Mouse (Mus musculus): ENCODE measurements around the gene Ncaph. TPM values are rescaled to one million over a fixed set of nuclear protein-coding genes. Genes with fewer than 3 reads are reported as not detected.
"Not testable (repeated sequence)": the region's sequence is repeated elsewhere in the genome, so short reads cannot be mapped to it uniquely, and the experiment has no call there.

The Ncaph gene
- polyA plus RNA-seq, 1 experiment, result 18.5 TPM

GRCm38 (mm10) chr2:127080591-127081218 is 53.0 kb downstream of the Ncaph start:
- no peak for TF ChIP-seq POLR2A (IDR thresholded peaks at IDR 0.05; ENCODE audit: borderline replicate concordance, extremely low read depth, insufficient read depth, insufficient read length, poor library complexity, severe bottlenecking)
- no peak for TF ChIP-seq CTCF (IDR thresholded peaks at IDR 0.05; ENCODE audit: borderline replicate concordance, extremely low read depth, insufficient read depth, insufficient read length)
- DNase-seq (ENCODE audit: low read depth), result no peak

- no peak for DNase-seq (ENCODE audit: low read depth)
- TF ChIP-seq CTCF (IDR thresholded peaks at IDR 0.05; ENCODE audit: borderline replicate concordance, extremely low read depth, insufficient read depth, insufficient read length), result no peak
- no peak for TF ChIP-seq POLR2A (IDR thresholded peaks at IDR 0.05; ENCODE audit: borderline replicate concordance, extremely low read depth, insufficient read depth, insufficient read length, poor library complexity, severe bottlenecking)
Measured at GRCm38 (mm10) chr2:127079881-127080590, 53.7 kb downstream of the Ncaph start.

DNA sequence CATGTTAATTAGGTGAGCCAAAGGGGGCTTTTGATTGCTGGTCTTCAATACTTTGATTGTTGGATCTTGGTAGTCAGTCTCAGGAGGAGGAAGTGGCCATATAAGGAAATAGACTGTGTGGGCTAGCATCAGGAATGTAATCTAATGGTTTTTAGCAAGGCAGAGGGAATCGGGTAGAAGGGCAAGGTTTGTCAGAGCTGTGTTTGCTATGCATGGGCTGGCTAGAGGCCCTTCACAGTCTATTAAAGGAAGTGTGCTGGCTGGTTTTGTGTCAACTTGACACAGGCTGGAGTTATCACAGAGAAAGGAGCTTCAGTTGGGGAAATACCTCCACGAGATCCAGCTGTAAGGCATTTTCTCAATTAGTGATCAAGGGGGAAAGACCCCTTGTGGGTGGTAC is 54.7 kb downstream of the Ncaph start:
- DNase-seq (ENCODE audit: low read depth), result not testable (repeated sequence)

- DNase-seq (ENCODE audit: low read depth), result no peak
- TF ChIP-seq CTCF (IDR thresholded peaks at IDR 0.05; ENCODE audit: borderline replicate concordance, extremely low read depth, insufficient read depth, insufficient read length) (no peak), POLR2A (IDR thresholded peaks at IDR 0.05; ENCODE audit: borderline replicate concordance, extremely low read depth, insufficient read depth, insufficient read length, poor library complexity, severe bottlenecking) (no peak)
Measured at GRCm38 (mm10) chr2:127077611-127078010, 56.1 kb downstream of the Ncaph start.

GRCm38 (mm10) chr2:127074116-127074515 is 59.6 kb downstream of the Ncaph start:
- no peak for DNase-seq (ENCODE audit: low read depth)
- no peak for TF ChIP-seq CTCF (IDR thresholded peaks at IDR 0.05; ENCODE audit: borderline replicate concordance, extremely low read depth, insufficient read depth, insufficient read length)
- TF ChIP-seq POLR2A (IDR thresholded peaks at IDR 0.05; ENCODE audit: borderline replicate concordance, extremely low read depth, insufficient read depth, insufficient read length, poor library complexity, severe bottlenecking), result no peak

DNA sequence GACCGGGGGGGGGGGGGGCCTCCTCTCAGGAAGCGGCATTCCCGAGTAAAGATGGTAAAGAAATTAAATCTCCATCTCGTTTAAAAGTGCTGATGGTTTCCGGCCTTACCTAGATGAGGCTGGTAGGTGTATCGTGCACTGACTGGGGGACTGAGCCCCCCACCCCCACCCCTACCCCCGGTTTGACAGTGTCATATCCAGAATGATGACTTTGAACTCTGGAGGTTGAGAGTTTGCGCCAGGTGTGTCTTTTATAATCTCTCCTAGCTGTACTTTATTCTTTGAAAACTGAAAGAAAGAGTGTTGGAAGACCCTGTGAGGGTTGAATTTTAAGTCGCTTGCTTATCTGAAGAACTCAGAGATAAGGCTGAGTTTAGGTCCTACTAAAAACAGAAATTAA is 62.9 kb downstream of the Ncaph start:
- peak; percentile 1 for DNase-seq (ENCODE audit: low read depth)
- TF ChIP-seq CTCF (IDR thresholded peaks at IDR 0.05; ENCODE audit: borderline replicate concordance, extremely low read depth, insufficient read depth, insufficient read length) (no peak), POLR2A (IDR thresholded peaks at IDR 0.05; ENCODE audit: borderline replicate concordance, extremely low read depth, insufficient read depth, insufficient read length, poor library complexity, severe bottlenecking) (no peak)

GRCm38 (mm10) chr2:127070435-127070841 is 63.3 kb downstream of the Ncaph start, which contains the start of gene Blvra:
Gene Blvra, plus strand, starts transcription at chr2:127070665.
- TF ChIP-seq CTCF (IDR thresholded peaks at IDR 0.05; ENCODE audit: borderline replicate concordance, extremely low read depth, insufficient read depth, insufficient read length) (0 out of 2 replicates have a peak, but pooled peaks have one; percentile 8), POLR2A (IDR thresholded peaks at IDR 0.05; ENCODE audit: borderline replicate concordance, extremely low read depth, insufficient read depth, insufficient read length, poor library complexity, severe bottlenecking) (peak; percentile 57; the same call in 1 of the 2 replicates)
- peak; percentile 97 for DNase-seq (ENCODE audit: low read depth)

- TF ChIP-seq POLR2A (IDR thresholded peaks at IDR 0.05; ENCODE audit: borderline replicate concordance, extremely low read depth, insufficient read depth, insufficient read length, poor library complexity, severe bottlenecking) (no peak), CTCF (IDR thresholded peaks at IDR 0.05; ENCODE audit: borderline replicate concordance, extremely low read depth, insufficient read depth, insufficient read length) (no peak)
- no peak for DNase-seq (ENCODE audit: low read depth)
Measured at GRCm38 (mm10) chr2:127069781-127070434, 63.8 kb downstream of the Ncaph start.

DNA sequence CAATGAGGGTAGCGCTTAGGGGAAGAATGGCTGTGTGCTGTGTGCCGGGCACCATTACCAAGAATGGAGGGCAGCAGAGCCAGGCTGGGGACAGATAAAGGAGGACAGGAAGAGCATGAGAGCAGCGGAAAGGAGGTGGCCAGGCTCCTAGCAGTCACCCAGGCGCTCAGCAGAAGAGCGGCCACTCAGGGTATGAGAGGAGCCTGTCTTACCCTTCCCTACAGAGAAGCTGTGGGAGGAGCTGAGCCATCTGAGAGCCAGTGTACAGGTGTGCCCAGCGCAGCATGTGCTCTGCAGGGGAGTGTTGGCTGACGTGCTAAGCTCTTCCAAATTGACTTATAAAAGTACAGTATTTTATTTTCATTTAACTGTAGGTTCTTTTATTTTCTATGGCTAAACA is 64.9 kb downstream of the Ncaph start:
- TF ChIP-seq CTCF (IDR thresholded peaks at IDR 0.05; ENCODE audit: borderline replicate concordance, extremely low read depth, insufficient read depth, insufficient read length) (no peak), POLR2A (IDR thresholded peaks at IDR 0.05; ENCODE audit: borderline replicate concordance, extremely low read depth, insufficient read depth, insufficient read length, poor library complexity, severe bottlenecking) (no peak)
- DNase-seq (ENCODE audit: low read depth), result no peak

GRCm38 (mm10) chr2:127061471-127061870 is 72.3 kb downstream of the Ncaph start:
- DNase-seq (ENCODE audit: low read depth), result no peak
- TF ChIP-seq CTCF (IDR thresholded peaks at IDR 0.05; ENCODE audit: borderline replicate concordance, extremely low read depth, insufficient read depth, insufficient read length), result no peak
- TF ChIP-seq POLR2A (IDR thresholded peaks at IDR 0.05; ENCODE audit: borderline replicate concordance, extremely low read depth, insufficient read depth, insufficient read length, poor library complexity, severe bottlenecking), result no peak

Other genes starting within 250 kb of the Ncaph start
- gene Sppl2a, start 200.7 kb downstream of the Ncaph start, polyA plus RNA-seq (2012; rRNA removed), result 29.8 and 30.1 TPM in 2 replicates
- gene Ap4e1, start 125.2 kb downstream of the Ncaph start, polyA plus RNA-seq (2012; rRNA removed), result 9.0 and 12.4 TPM in 2 replicates
- gene Blvra, start 63.3 kb downstream of the Ncaph start, polyA plus RNA-seq (2012; rRNA removed), result 11.7 and 12.7 TPM in 2 replicates
- gene Itpripl1, start 9.5 kb upstream of the Ncaph start, polyA plus RNA-seq (2012; rRNA removed), result 5.5 and 6.6 TPM in 2 replicates
- gene 1810024B03Rik, start 74.3 kb upstream of the Ncaph start, polyA plus RNA-seq (2012; rRNA removed), result 1.2 and 1.3 TPM in 2 replicates
- gene Snrnp200, start 74.4 kb upstream of the Ncaph start, polyA plus RNA-seq (2012; rRNA removed), result 81.5 and 98.9 TPM in 2 replicates
- gene Ciao1, start 113.9 kb upstream of the Ncaph start, polyA plus RNA-seq (2012; rRNA removed), result 58.0 and 69.0 TPM in 2 replicates
- 57.2 and 73.6 TPM in 2 replicates for gene Tmem127, start 114.0 kb upstream of the Ncaph start, polyA plus RNA-seq (2012; rRNA removed)
- gene Stard7, start 136.3 kb upstream of the Ncaph start, polyA plus RNA-seq (2012; rRNA removed), result 89.3 and 91.9 TPM in 2 replicates
- gene Dusp2, start 202.2 kb upstream of the Ncaph start, polyA plus RNA-seq (2012; rRNA removed), result 6.5 and 7.7 TPM in 2 replicates
- 0.03 TPM in 1 of 2 replicates, not detected in the other for gene Astl, start 204.7 kb upstream of the Ncaph start, polyA plus RNA-seq (2012; rRNA removed)
- 0.18 and 0.30 TPM in 2 replicates for gene Adra2b, start 229.3 kb upstream of the Ncaph start, polyA plus RNA-seq (2012; rRNA removed)

All from brain, embryonic 14.5 days (tissue).